Mouse (Mus musculus): ENCODE data around the gene Hspa4. TPM values are rescaled to one million over a fixed set of nuclear protein-coding genes. Genes with fewer than 3 reads are reported as not detected.
"Not testable (repeated sequence)": the region's sequence is repeated elsewhere in the genome, so short reads cannot be mapped to it uniquely, and the experiment has no call there.

Hspa4 gene
- 85.8 and 86.5 TPM in 2 replicates for polyA plus RNA-seq (2014; fragmentation: Nextera tagmentation; extraction: Ambion mirVana)

DNA sequence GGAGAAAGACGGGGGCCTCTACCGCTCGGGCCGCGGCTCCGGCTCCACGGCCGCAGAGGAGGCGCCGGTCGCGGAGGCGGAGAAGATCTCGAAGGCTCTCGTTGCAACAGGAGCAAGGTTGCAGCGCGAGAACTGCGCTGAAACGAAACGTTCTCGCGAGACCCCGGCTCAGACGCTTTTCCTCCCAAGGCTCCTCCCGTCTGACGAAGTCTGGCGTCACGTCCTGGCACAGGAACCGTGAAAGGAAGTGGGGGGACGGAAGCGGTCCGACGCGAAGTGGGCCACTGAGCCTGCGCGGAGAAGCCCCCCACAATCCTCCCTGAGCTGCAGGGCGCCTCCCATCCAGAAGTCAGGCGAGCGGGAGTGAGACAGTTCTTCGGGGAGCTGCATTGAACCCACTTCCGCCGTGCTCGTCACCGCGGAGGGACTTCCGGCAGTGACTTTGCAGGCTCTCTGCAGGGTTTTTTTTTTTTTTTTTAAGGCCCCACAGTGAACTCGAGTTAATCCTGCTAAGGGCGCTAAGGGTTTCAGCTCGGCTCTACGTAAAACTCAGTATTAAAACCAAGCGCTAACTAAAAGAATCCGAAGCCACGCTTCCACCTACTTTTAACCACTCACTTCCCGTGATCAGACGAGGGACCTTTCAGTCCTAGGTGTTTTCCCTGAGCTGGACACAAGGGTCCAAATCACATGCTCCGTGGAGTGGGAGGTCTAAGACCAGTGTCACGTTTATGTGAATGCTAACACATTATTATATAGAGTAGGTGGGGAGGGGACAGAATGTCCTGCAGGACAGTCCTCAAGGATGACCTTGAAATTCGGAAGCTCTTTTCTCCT is at the start of gene Hspa4:
TSS of gene Hspa4 (minus strand) at position 128 of the 837 bp plus-strand sequence.
- peak within 1 kb of the TSS; percentile 100 for H3K4me3 ChIP-seq (ENCODE audit: low read depth, low read length)
- H3K9ac ChIP-seq (ENCODE audit: low read depth, low read length) = peak within 1 kb of the TSS; percentile 99
- 1% methylated on average over 43 of the region's 58 CpGs for WGBS
- DNase-seq (ENCODE audit: low spot score) (peak; percentile 99), ATAC-seq (ENCODE audit: low read depth) (peak; percentile 97)
- H3K27ac ChIP-seq (replicated peaks; ENCODE audit: low read depth, low read length) = peak within 1 kb of the TSS; percentile 99
- H3K9me3 ChIP-seq (ENCODE audit: control insufficient read depth, low read length) = no peaks in the 10 kb centered on the region
- peaks cover 25% of the 10 kb centered on the region for H3K4me1 ChIP-seq (ENCODE audit: control insufficient read depth, insufficient read depth, low read length)
- peak within 1 kb of the TSS; percentile 87 for H3K4me2 ChIP-seq (ENCODE audit: low read depth, low read length)
- 0 out of 2 replicates have a peak, but pooled peaks cover 10% of the 10 kb centered on the region for H3K36me3 ChIP-seq (ENCODE audit: control insufficient read depth, insufficient read depth, low read length)
- no peaks in the 10 kb centered on the region for H3K27me3 ChIP-seq (replicated peaks; ENCODE audit: control insufficient read depth, insufficient read depth, low read length)

DNA sequence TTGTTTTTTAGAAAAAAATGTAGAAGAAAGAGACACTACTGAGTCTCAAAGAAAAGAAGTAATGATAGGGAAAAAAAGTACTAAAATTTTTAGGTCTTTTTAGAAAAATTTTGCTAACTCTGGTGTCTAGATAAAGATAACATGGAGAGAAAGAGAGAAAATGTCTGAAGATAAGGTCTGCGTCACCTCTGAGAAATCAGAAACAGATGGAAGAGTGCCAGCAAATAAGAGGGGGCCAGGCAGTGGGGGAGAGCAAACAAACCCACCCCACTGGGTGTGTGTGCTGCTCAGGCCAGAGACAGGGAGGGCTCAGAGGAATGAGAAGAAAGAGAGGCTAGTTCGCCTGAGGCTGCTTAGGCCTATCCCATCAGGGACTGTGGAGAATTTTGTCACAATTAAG is 45.5 kb upstream of the Hspa4 start:
- Histone ChIP-seq H3K27ac (replicated peaks; ENCODE audit: low read depth, low read length) (no peak overlapping the region), H3K9me3 (ENCODE audit: control insufficient read depth, low read length) (no peaks in the 10 kb centered on the region), H3K27me3 (replicated peaks; ENCODE audit: control insufficient read depth, insufficient read depth, low read length) (no peaks in the 10 kb centered on the region), H3K4me1 (ENCODE audit: control insufficient read depth, insufficient read depth, low read length) (no peaks in the 10 kb centered on the region), H3K9ac (ENCODE audit: low read depth, low read length) (no peak overlapping the region), H3K4me2 (ENCODE audit: low read depth, low read length) (no peak overlapping the region), H3K4me3 (ENCODE audit: low read depth, low read length) (no peak overlapping the region), H3K36me3 (ENCODE audit: control insufficient read depth, insufficient read depth, low read length) (no peaks in the 10 kb centered on the region)
- ATAC-seq (ENCODE audit: low read depth) (no peak), DNase-seq (ENCODE audit: low spot score) (no peak)
- 12% methylated on average over 2 of the region's 2 CpGs for WGBS

DNA sequence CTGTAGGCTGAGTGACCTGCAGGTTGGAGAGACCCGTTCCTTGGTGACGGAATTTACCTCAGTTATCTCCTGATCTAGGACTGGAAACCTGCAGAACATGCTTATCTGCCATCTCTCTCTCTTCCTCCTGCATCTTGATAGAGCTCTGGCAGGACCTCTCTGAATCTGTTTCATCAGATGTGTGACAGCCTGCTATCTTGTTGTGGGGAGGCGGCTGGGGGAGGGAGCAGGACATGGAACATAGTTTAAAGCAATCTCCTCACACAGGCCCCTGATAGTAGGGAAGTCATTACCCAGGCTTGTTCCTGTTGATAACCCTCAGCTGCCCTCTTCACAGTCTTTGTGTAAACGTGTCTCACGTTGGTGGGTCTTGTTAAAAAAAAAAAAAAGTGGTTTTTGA is 45.1 kb upstream of the Hspa4 start:
- no peak overlapping the region for H3K27ac ChIP-seq (replicated peaks; ENCODE audit: low read depth, low read length)
- no peaks in the 10 kb centered on the region for H3K4me1 ChIP-seq (ENCODE audit: control insufficient read depth, insufficient read depth, low read length)
- no peaks in the 10 kb centered on the region for H3K36me3 ChIP-seq (ENCODE audit: control insufficient read depth, insufficient read depth, low read length)
- DNase-seq (ENCODE audit: low spot score) (no peak), ATAC-seq (ENCODE audit: low read depth) (no peak)
- no peaks in the 10 kb centered on the region for H3K27me3 ChIP-seq (replicated peaks; ENCODE audit: control insufficient read depth, insufficient read depth, low read length)
- no peaks in the 10 kb centered on the region for H3K9me3 ChIP-seq (ENCODE audit: control insufficient read depth, low read length)
- 19% methylated on average over 5 of the region's 5 CpGs for WGBS
- no peak overlapping the region for H3K9ac ChIP-seq (ENCODE audit: low read depth, low read length)
- no peak overlapping the region for H3K4me3 ChIP-seq (ENCODE audit: low read depth, low read length)
- no peak overlapping the region for H3K4me2 ChIP-seq (ENCODE audit: low read depth, low read length)

DNA sequence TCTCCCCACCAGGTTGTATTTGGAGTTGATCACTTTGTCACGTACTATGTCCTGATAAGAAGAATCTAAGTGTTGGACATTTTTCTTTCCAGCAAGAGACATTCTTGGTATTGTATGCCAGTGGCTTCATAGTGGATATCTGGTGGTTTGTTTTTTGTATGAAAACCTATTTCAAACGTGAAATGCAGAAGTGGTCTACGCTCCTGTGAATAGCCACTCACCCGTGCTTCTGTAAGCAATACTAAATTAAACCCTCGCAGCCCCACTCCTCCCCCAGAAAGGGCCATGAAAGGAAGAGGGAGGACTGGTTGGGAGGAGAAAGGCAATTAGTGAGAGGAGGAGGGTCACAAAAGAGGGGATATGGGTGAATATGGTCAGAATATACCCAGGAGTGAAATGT is 42.5 kb upstream of the Hspa4 start:
- no peak for ATAC-seq (ENCODE audit: low read depth)
- Histone ChIP-seq H3K4me2 (ENCODE audit: low read depth, low read length) (no peak overlapping the region), H3K9me3 (ENCODE audit: control insufficient read depth, low read length) (no peaks in the 10 kb centered on the region), H3K27ac (replicated peaks; ENCODE audit: low read depth, low read length) (no peak overlapping the region), H3K4me1 (ENCODE audit: control insufficient read depth, insufficient read depth, low read length) (no peaks in the 10 kb centered on the region), H3K36me3 (ENCODE audit: control insufficient read depth, insufficient read depth, low read length) (no peaks in the 10 kb centered on the region), H3K27me3 (replicated peaks; ENCODE audit: control insufficient read depth, insufficient read depth, low read length) (no peaks in the 10 kb centered on the region), H3K9ac (ENCODE audit: low read depth, low read length) (no peak overlapping the region), H3K4me3 (ENCODE audit: low read depth, low read length) (no peak overlapping the region)
- WGBS = 63% methylated on average over 5 of the region's 5 CpGs
- no peak for DNase-seq (ENCODE audit: low spot score)

DNA sequence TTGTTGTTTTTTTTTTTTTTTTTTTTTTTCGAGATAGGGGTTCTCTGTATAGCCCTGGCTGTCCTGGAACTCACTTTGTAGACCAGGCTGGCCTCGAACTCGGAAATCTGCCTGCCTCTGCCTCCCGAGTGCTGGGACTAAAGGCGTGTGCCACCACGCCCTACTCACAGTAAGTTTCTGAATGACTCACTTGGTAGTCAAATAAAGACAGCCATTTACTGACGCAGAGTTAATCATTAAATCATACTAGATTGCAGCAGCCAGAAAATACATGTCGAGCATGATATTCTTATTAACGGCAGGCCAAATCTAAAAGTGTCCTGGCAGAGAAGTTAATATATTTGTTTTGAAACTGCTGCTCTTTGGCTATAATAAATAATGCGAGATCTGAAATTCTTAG is 40.8 kb upstream of the Hspa4 start:
- H3K9ac ChIP-seq (ENCODE audit: low read depth, low read length); H3K4me3 ChIP-seq (ENCODE audit: low read depth, low read length); ATAC-seq (ENCODE audit: low read depth); DNase-seq (ENCODE audit: low spot score); H3K27ac ChIP-seq (replicated peaks; ENCODE audit: low read depth, low read length); H3K4me2 ChIP-seq (ENCODE audit: low read depth, low read length); H3K9me3 ChIP-seq (ENCODE audit: control insufficient read depth, low read length); H3K4me1 ChIP-seq (ENCODE audit: control insufficient read depth, insufficient read depth, low read length); H3K36me3 ChIP-seq (ENCODE audit: control insufficient read depth, insufficient read depth, low read length); H3K27me3 ChIP-seq (replicated peaks; ENCODE audit: control insufficient read depth, insufficient read depth, low read length): not testable (repeated sequence)
- WGBS = 85% methylated on average over 10 of the region's 10 CpGs

DNA sequence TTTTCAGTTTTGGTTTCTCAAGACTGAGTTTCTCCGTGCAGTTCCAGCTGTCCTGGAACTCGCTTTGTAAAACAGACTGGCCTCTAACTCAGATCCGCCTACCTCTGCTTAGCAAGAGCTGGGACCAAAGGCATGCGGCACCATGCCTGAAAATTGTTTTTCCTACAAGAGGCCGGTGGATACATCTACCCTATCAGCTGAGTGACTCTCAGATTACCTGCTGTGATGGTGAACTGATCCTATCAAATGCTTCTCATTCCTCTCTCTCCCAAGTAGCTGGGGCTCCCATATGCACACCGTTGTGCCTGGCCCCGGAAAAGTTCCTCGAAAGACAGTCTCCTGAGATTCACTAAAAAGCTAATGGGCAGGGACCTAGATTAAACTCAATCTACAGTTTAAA is 37.4 kb upstream of the Hspa4 start:
- H3K27ac ChIP-seq (replicated peaks; ENCODE audit: low read depth, low read length) = no peak overlapping the region
- no peak overlapping the region for H3K9ac ChIP-seq (ENCODE audit: low read depth, low read length)
- DNase-seq (ENCODE audit: low spot score) (no peak), ATAC-seq (ENCODE audit: low read depth) (no peak)
- no peak overlapping the region for H3K4me2 ChIP-seq (ENCODE audit: low read depth, low read length)
- peaks cover 8% of the 10 kb centered on the region for H3K36me3 ChIP-seq (ENCODE audit: control insufficient read depth, insufficient read depth, low read length)
- H3K27me3 ChIP-seq (replicated peaks; ENCODE audit: control insufficient read depth, insufficient read depth, low read length) = no peaks in the 10 kb centered on the region
- 59% methylated on average over 8 of the region's 8 CpGs for WGBS
- no peak overlapping the region for H3K4me3 ChIP-seq (ENCODE audit: low read depth, low read length)
- H3K9me3 ChIP-seq (ENCODE audit: control insufficient read depth, low read length) = no peaks in the 10 kb centered on the region
- H3K4me1 ChIP-seq (ENCODE audit: control insufficient read depth, insufficient read depth, low read length) = no peaks in the 10 kb centered on the region

DNA sequence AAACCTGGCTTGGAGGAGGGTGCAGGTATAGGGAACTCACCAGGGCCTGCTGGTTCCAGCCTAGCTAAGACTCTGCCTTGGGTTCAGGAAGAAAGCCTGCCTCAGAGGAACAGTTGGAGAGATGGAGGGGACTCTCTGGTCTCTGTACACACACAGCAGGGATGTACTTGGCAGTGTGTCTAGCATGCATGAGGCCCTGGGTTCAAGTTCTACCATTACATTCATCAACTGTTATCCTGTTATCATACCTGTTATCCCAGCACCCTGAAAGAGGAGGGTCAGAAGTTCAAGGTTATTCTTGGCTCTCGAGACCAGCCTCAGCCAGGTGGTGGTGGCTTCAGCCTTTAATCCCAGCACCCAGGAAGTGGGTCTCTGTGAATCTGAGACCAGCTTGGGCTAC is 36.7 kb upstream of the Hspa4 start:
- H3K36me3 ChIP-seq (ENCODE audit: control insufficient read depth, insufficient read depth, low read length) = peaks cover 16% of the 10 kb centered on the region
- no peak overlapping the region for H3K4me3 ChIP-seq (ENCODE audit: low read depth, low read length)
- ATAC-seq (ENCODE audit: low read depth) (no peak), DNase-seq (ENCODE audit: low spot score) (no peak)
- H3K4me2 ChIP-seq (ENCODE audit: low read depth, low read length) = no peak overlapping the region
- no peaks in the 10 kb centered on the region for H3K27me3 ChIP-seq (replicated peaks; ENCODE audit: control insufficient read depth, insufficient read depth, low read length)
- 63% methylated on average over 1 of the region's 1 CpGs for WGBS
- H3K9ac ChIP-seq (ENCODE audit: low read depth, low read length) = no peak overlapping the region
- H3K4me1 ChIP-seq (ENCODE audit: control insufficient read depth, insufficient read depth, low read length) = no peaks in the 10 kb centered on the region
- no peak overlapping the region for H3K27ac ChIP-seq (replicated peaks; ENCODE audit: low read depth, low read length)
- no peaks in the 10 kb centered on the region for H3K9me3 ChIP-seq (ENCODE audit: control insufficient read depth, low read length)

DNA sequence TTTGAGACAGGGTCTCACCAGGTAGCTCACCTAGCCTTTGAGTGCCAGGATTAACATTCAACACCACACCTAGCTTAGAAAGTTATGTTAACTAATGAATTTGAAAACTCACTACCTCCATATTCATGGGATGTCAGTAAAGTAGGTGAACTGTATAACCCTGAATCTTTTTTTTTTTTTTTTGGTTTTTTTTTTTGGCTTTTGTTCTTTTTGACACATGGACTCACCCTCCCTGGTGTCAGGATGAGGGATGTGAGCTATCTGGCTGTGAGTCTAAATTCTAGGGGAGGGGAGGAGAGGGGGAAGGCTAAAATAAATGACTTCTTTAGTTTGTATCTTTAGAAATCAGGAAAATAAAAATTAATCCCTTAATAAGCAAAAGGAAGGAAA is 35.9 kb upstream of the Hspa4 start:
- Histone ChIP-seq H3K4me2 (ENCODE audit: low read depth, low read length) (no peak overlapping the region), H3K9me3 (ENCODE audit: control insufficient read depth, low read length) (no peaks in the 10 kb centered on the region), H3K9ac (ENCODE audit: low read depth, low read length) (no peak overlapping the region), H3K4me3 (ENCODE audit: low read depth, low read length) (no peak overlapping the region), H3K4me1 (ENCODE audit: control insufficient read depth, insufficient read depth, low read length) (no peaks in the 10 kb centered on the region), H3K27ac (replicated peaks; ENCODE audit: low read depth, low read length) (no peak overlapping the region), H3K27me3 (replicated peaks; ENCODE audit: control insufficient read depth, insufficient read depth, low read length) (no peaks in the 10 kb centered on the region), H3K36me3 (ENCODE audit: control insufficient read depth, insufficient read depth, low read length) (peaks cover 23% of the 10 kb centered on the region)
- DNase-seq (ENCODE audit: low spot score) (no peak), ATAC-seq (ENCODE audit: low read depth) (no peak)
